Mouse (Mus musculus) testis, adult 2 months (tissue): ENCODE measurements around the gene B3gnt2. TPM values are rescaled to one million over a fixed set of nuclear protein-coding genes. Genes with fewer than 3 reads are reported as not detected.

ENCODE experiments used
- H3K27ac ChIP-seq: fragments of 200-500 bp; 2 replicates; pipeline ENCODE4 v1.5.1; 2012; ENCODE audit warnings: low read depth, low read length; ENCODE audit not compliant: control insufficient read depth, insufficient read depth
- H3K27me3 ChIP-seq: fragments of 200-500 bp; 2 replicates; pipeline ENCODE4 v1.6.1; 2012; ENCODE audit warnings: mild to moderate bottlenecking, low read length, moderate library complexity; ENCODE audit not compliant: control insufficient read depth, insufficient read depth
- H3K36me3 ChIP-seq: fragments of 200-500 bp; 2 replicates; pipeline ENCODE4 v1.6.1; 2012; ENCODE audit warnings: mild to moderate bottlenecking, low read length; ENCODE audit not compliant: control insufficient read depth, insufficient read depth
- H3K4me1 ChIP-seq: fragments of 200-500 bp; 2 replicates; pipeline ENCODE4 v1.6.1; 2012; ENCODE audit warnings: low read length; ENCODE audit not compliant: control insufficient read depth, insufficient read depth
- H3K4me3 ChIP-seq: fragments of 200-500 bp; 2 replicates; pipeline ENCODE4 v1.5.1; 2012; ENCODE audit warnings: low read depth, mild to moderate bottlenecking, low read length, moderate library complexity, mixed read lengths; ENCODE audit not compliant: control insufficient read depth
- CTCF ChIP-seq: fragments of 200-500 bp; IDR thresholded peaks from 2 replicates; pipeline ENCODE4 v1.5.1; 2012; ENCODE audit warnings: low read depth, mild to moderate bottlenecking, inconsistent platforms, low read length, moderate library complexity; ENCODE audit not compliant: control insufficient read depth, insufficient read depth, insufficient replicate concordance
- POLR2A ChIP-seq: fragments of 200-500 bp; IDR thresholded peaks from 2 replicates; pipeline ENCODE4 v1.6.1; 2012; ENCODE audit warnings: low read depth, mild to moderate bottlenecking, inconsistent platforms, low read length, moderate library complexity; ENCODE audit not compliant: control insufficient read depth
- polyA plus RNA-seq: library from polyadenylated mRNA; depleted of rRNA; stranded (reverse); fragments of >200 nt; gene quantifications from 2 replicates; pipeline ENCODE4 v1.2.3, GENCODE M21; 2012

Gene B3gnt2
- polyA plus RNA-seq, 1 experiment, result 1.2 TPM

GRCm38 (mm10) chr11:22826051-22826450, 34.7 kb downstream of the B3gnt2 start:
- Histone ChIP-seq H3K4me3 (no peak overlapping the region), H3K4me1 (peaks cover 3% of the 10 kb centered on the region; the same call in 1 of the 2 replicates), H3K36me3 (no peaks in the 10 kb centered on the region), H3K27ac (no peak overlapping the region), H3K27me3 (no peaks in the 10 kb centered on the region)
- TF ChIP-seq POLR2A (no peak), CTCF (no peak)

GRCm38 (mm10) chr11:22825548-22825947, 35.2 kb downstream of the B3gnt2 start:
- H3K36me3 ChIP-seq, result no peaks in the 10 kb centered on the region
- peaks cover 3% of the 10 kb centered on the region; the same call in 1 of the 2 replicates for H3K4me1 ChIP-seq
- no peak overlapping the region for H3K27ac ChIP-seq
- TF ChIP-seq CTCF (no peak), POLR2A (no peak)
- no peak overlapping the region for H3K4me3 ChIP-seq
- H3K27me3 ChIP-seq, result no peaks in the 10 kb centered on the region

GRCm38 (mm10) chr11:22824049-22824705, 36.6 kb downstream of the B3gnt2 start:
- Histone ChIP-seq H3K27me3 (no peaks in the 10 kb centered on the region), H3K36me3 (no peaks in the 10 kb centered on the region), H3K4me1 (peaks cover 3% of the 10 kb centered on the region; the same call in 1 of the 2 replicates), H3K27ac (no peak overlapping the region), H3K4me3 (no peak overlapping the region)
- TF ChIP-seq POLR2A (no peak), CTCF (no peak)

GRCm38 (mm10) chr11:22821243-22821642, 39.5 kb downstream of the B3gnt2 start:
- Histone ChIP-seq H3K27ac (no peak overlapping the region), H3K27me3 (no peaks in the 10 kb centered on the region), H3K36me3 (no peaks in the 10 kb centered on the region), H3K4me1 (0 out of 2 replicates have a peak, but pooled peaks cover 3% of the 10 kb centered on the region), H3K4me3 (no peak overlapping the region)
- TF ChIP-seq CTCF (no peak), POLR2A (no peak)

GRCm38 (mm10) chr11:22818371-22818770, 42.4 kb downstream of the B3gnt2 start:
- Histone ChIP-seq H3K27me3 (no peaks in the 10 kb centered on the region), H3K27ac (no peak overlapping the region), H3K36me3 (no peaks in the 10 kb centered on the region), H3K4me1 (no peaks in the 10 kb centered on the region), H3K4me3 (no peak overlapping the region)
- TF ChIP-seq POLR2A (no peak), CTCF (no peak)

GRCm38 (mm10) chr11:22815877-22816276, 44.9 kb downstream of the B3gnt2 start:
- no peaks in the 10 kb centered on the region for H3K4me1 ChIP-seq
- no peak overlapping the region for H3K4me3 ChIP-seq
- no peaks in the 10 kb centered on the region for H3K36me3 ChIP-seq
- H3K27ac ChIP-seq, result no peak overlapping the region
- H3K27me3 ChIP-seq, result no peaks in the 10 kb centered on the region
- TF ChIP-seq CTCF, result no peak
- no peak for TF ChIP-seq POLR2A

- TF ChIP-seq POLR2A (no peak), CTCF (no peak)
- Histone ChIP-seq H3K4me1 (no peaks in the 10 kb centered on the region), H3K27ac (no peak overlapping the region), H3K36me3 (no peaks in the 10 kb centered on the region), H3K27me3 (no peaks in the 10 kb centered on the region), H3K4me3 (no peak overlapping the region)
Measured at GRCm38 (mm10) chr11:22815143-22815542, 45.6 kb downstream of the B3gnt2 start.
